Mouse (Mus musculus) embryonic facial prominence, embryonic 11.5 days (tissue): ENCODE data around the gene Opcml. TPM values are rescaled to one million over a fixed set of nuclear protein-coding genes. Genes with fewer than 3 reads are reported as not detected.

ENCODE experiments used
- ATAC-seq: fragments of 200-750 bp; cut with Nextera tagmentation; replicated peaks from 2 replicates; pipeline ENCODE4 v1.8.0; 2017; ENCODE audit warnings: low read depth; ENCODE audit not compliant: insufficient number of reproducible peaks, low FRiP score, low TSS enrichment
- DNase-seq: peaks from one replicate; pipeline ENCODE4 v3.0.0-alpha.2; 2015; ENCODE audit warnings: low spot score
- H3K27ac ChIP-seq: fragments of 300-500 bp; sonication (generic); replicated peaks from 2 replicates; pipeline ENCODE4 v1.5.1; 2014; ENCODE audit warnings: mild to moderate bottlenecking, low read depth, low read length, control low read depth
- H3K27me3 ChIP-seq: fragments of 300-500 bp; sonication (generic); 2 replicates; pipeline ENCODE4 v1.6.1; 2014; ENCODE audit warnings: mild to moderate bottlenecking, low read length, moderate library complexity, mixed read lengths; ENCODE audit not compliant: control insufficient read depth, insufficient read depth
- H3K36me3 ChIP-seq: fragments of 300-500 bp; sonication (generic); replicated peaks from 2 replicates; pipeline ENCODE4 v1.6.1; 2014; ENCODE audit warnings: low read depth, mild to moderate bottlenecking, low read length, moderate library complexity, mixed read lengths; ENCODE audit not compliant: control insufficient read depth, insufficient read depth
- H3K4me1 ChIP-seq: fragments of 300-500 bp; sonication (generic); 2 replicates; pipeline ENCODE4 v1.6.1; 2014; ENCODE audit warnings: low read length, mixed read lengths; ENCODE audit not compliant: control insufficient read depth, insufficient read depth
- H3K4me2 ChIP-seq: fragments of 300-500 bp; sonication (generic); 2 replicates; pipeline ENCODE4 v1.6.1; 2014; ENCODE audit warnings: low read depth, mild to moderate bottlenecking, control low read depth, low read length, moderate library complexity
- H3K4me3 ChIP-seq: fragments of 300-500 bp; sonication (generic); 2 replicates; pipeline ENCODE4 v1.5.1; 2014; ENCODE audit warnings: low read depth, low read length, control low read depth
- H3K9ac ChIP-seq: fragments of 300-500 bp; sonication (generic); replicated peaks from 2 replicates; pipeline ENCODE4 v1.6.1; 2014; ENCODE audit warnings: mild to moderate bottlenecking, control low read depth, low read length
- H3K9me3 ChIP-seq: fragments of 300-500 bp; sonication (generic); replicated peaks from 2 replicates; pipeline ENCODE4 v1.6.1; 2016; ENCODE audit warnings: mild to moderate bottlenecking, low read length, inconsistent platforms, mixed read lengths; ENCODE audit not compliant: control insufficient read depth
- WGBS: fragments of 180-500 bp; shearing (Covaris S2); extraction: QIAGEN DNeasy Blood & Tissue Kit; methylation state at CpG from one replicate; pipeline ENCODE4 v1.1.7; 2014; 5-methylcytosine and 5-hydroxymethylcytosine counted together
- polyA plus RNA-seq: library from polyadenylated mRNA; unstranded; fragments of >200 nt; fragmentation: Nextera tagmentation; extraction: Ambion mirVana; gene quantifications from 2 replicates; pipeline ENCODE4 v1.2.1, GENCODE M21; 2014

The Opcml gene
- polyA plus RNA-seq, 1 experiment from 2014 or later: 2.3 TPM

- no peak for DNase-seq
- no peaks in the 10 kb centered on the region for H3K9me3 ChIP-seq
- H3K27me3 ChIP-seq: no peaks in the 10 kb centered on the region
- H3K9ac ChIP-seq: no peak overlapping the region
- 18% methylated on average over 2 of the region's 2 CpGs for WGBS
- no peak overlapping the region for H3K4me2 ChIP-seq
- no peak overlapping the region for H3K4me3 ChIP-seq
- no peak for ATAC-seq
- no peaks in the 10 kb centered on the region for H3K36me3 ChIP-seq
- no peaks in the 10 kb centered on the region for H3K4me1 ChIP-seq
- H3K27ac ChIP-seq: no peak overlapping the region
Observed at GRCm38 (mm10) chr9:28136614-28137013, 346.0 kb downstream of the Opcml start.

GRCm38 (mm10) chr9:28139957-28140597, 349.5 kb downstream of the Opcml start:
- Histone ChIP-seq H3K27ac (no peak overlapping the region), H3K4me3 (no peak overlapping the region), H3K4me1 (no peaks in the 10 kb centered on the region), H3K4me2 (no peak overlapping the region), H3K9ac (no peak overlapping the region), H3K9me3 (no peaks in the 10 kb centered on the region), H3K36me3 (no peaks in the 10 kb centered on the region), H3K27me3 (no peaks in the 10 kb centered on the region)
- 84% methylated on average over 12 of the region's 12 CpGs for WGBS
- ATAC-seq (no peak), DNase-seq (no peak)

DNA sequence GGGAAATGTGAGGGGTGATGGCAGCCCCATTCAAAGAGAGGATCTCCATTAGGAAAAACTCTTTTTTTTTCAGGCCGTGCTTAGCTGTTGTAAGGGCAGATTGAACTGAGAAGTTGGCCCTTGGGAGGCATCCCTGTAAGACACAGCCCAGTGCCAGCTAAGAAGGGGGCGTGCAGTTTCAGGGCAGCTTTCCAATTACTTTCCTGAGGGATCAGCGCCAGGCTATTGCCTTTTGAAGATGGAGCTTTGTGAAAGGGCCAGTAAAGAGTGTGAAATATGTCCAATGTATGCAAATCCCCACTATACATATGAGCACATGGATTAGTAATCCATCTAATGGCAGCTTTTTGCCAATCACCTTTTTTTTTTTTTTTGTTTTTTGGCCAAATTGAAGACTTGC, 358.9 kb downstream of the Opcml start:
- WGBS: 79% methylated on average over 3 of the region's 3 CpGs

DNA sequence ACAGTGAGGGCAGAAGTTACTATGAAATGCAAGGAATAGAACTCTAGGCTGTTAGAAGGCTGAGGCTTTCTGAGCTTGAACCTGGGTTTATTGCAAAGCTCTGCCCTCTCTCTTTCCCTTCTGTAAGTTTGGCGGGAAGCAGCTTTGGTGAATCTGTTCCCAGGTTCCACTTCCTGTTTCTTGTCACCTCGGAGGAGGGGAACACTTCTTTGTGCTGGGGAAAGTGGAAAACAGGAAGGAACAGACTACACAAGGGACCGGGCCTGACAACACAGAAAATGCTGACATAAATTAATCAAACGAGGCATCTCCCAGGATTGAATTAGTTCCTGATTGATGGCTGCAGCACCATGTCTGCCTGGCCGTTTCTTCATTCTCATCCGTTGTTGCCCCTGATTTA, 363.2 kb downstream of the Opcml start:
- no peaks in the 10 kb centered on the region for H3K4me1 ChIP-seq
- no peak overlapping the region for H3K4me3 ChIP-seq
- ATAC-seq (no peak), DNase-seq (no peak)
- H3K9ac ChIP-seq: no peak overlapping the region
- 57% methylated on average over 6 of the region's 6 CpGs for WGBS
- H3K27ac ChIP-seq: no peak overlapping the region
- no peaks in the 10 kb centered on the region for H3K9me3 ChIP-seq
- no peaks in the 10 kb centered on the region for H3K36me3 ChIP-seq
- no peak overlapping the region for H3K4me2 ChIP-seq
- H3K27me3 ChIP-seq: no peaks in the 10 kb centered on the region

More for the DNA sequence above, 358.9 kb downstream of the Opcml start:
- ATAC-seq: no peak
- Histone ChIP-seq H3K4me1 (no peaks in the 10 kb centered on the region), H3K4me2 (no peak overlapping the region), H3K9ac (no peak overlapping the region), H3K36me3 (no peaks in the 10 kb centered on the region), H3K27ac (no peak overlapping the region), H3K4me3 (no peak overlapping the region), H3K27me3 (no peaks in the 10 kb centered on the region), H3K9me3 (no peaks in the 10 kb centered on the region)
- DNase-seq: no peak

DNA sequence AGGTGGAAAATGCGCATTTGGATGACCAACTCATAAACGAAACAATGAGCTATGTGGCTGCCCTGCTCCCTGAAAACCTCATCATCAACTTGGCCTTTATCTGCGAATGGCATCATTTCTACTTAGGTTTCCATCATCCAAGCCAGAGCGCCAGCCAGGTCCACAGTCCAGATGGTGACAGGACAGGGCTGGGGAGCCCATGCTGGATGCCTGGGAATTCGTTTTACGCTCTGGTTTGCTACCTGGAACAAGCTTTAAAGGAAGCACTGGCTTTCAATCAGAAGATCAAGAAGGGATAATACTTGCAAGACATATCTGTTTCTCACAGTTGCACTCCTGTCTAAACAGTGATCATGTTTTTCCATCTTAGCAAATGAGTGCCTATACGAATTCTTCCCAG, 366.5 kb downstream of the Opcml start:
- WGBS: 89% methylated on average over 7 of the region's 7 CpGs
- no peak overlapping the region for H3K27ac ChIP-seq
- no peaks in the 10 kb centered on the region for H3K36me3 ChIP-seq
- H3K9me3 ChIP-seq: no peaks in the 10 kb centered on the region
- no peak for ATAC-seq
- no peak overlapping the region for H3K9ac ChIP-seq
- no peaks in the 10 kb centered on the region for H3K27me3 ChIP-seq
- no peak overlapping the region for H3K4me3 ChIP-seq
- no peak overlapping the region for H3K4me2 ChIP-seq
- no peaks in the 10 kb centered on the region for H3K4me1 ChIP-seq
- DNase-seq: no peak

- no peaks in the 10 kb centered on the region for H3K27me3 ChIP-seq
- no peak overlapping the region for H3K27ac ChIP-seq
- no peaks in the 10 kb centered on the region for H3K9me3 ChIP-seq
- no peak for ATAC-seq
- no peaks in the 10 kb centered on the region for H3K4me1 ChIP-seq
- DNase-seq: no peak
- no peak overlapping the region for H3K4me2 ChIP-seq
- WGBS: 94% methylated on average over 1 of the region's 1 CpGs
- H3K4me3 ChIP-seq: no peak overlapping the region
- H3K36me3 ChIP-seq: no peaks in the 10 kb centered on the region
- H3K9ac ChIP-seq: no peak overlapping the region
Observed at GRCm38 (mm10) chr9:28160953-28161352, 370.4 kb downstream of the Opcml start.

DNA sequence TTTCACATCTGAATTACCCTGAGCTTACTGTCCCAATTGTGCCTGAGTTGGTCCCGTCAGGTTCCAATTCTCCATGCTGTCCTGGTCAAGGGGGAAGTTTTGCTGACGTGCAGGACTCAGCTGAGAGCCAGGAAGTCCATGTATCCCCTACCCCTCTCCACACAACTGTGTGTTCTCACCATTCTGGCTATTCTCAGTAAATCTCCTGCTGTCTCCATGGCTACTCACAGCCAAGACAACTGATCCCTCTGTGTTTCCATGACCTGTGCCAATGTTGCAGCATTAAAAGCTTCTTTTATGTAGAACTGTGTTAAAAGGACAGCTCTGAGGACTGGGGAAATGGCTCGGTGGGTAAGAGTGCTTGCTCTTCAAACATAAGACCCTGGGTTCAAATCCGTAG, 373.4 kb downstream of the Opcml start:
- no peaks in the 10 kb centered on the region for H3K36me3 ChIP-seq
- WGBS: 50% methylated on average over 4 of the region's 4 CpGs
- H3K9me3 ChIP-seq: no peaks in the 10 kb centered on the region
- H3K4me3 ChIP-seq: no peak overlapping the region
- H3K27ac ChIP-seq: no peak overlapping the region
- no peak overlapping the region for H3K4me2 ChIP-seq
- H3K27me3 ChIP-seq: no peaks in the 10 kb centered on the region
- no peaks in the 10 kb centered on the region for H3K4me1 ChIP-seq
- DNase-seq (no peak), ATAC-seq (no peak)
- no peak overlapping the region for H3K9ac ChIP-seq

- H3K4me1 ChIP-seq: no peaks in the 10 kb centered on the region
- H3K9ac ChIP-seq: no peak overlapping the region
- H3K27ac ChIP-seq: no peak overlapping the region
- H3K36me3 ChIP-seq: no peaks in the 10 kb centered on the region
- DNase-seq (peak; percentile 67), ATAC-seq (no peak)
- H3K4me2 ChIP-seq: no peak overlapping the region
- WGBS: 7% methylated on average over 6 of the region's 6 CpGs
- H3K4me3 ChIP-seq: no peak overlapping the region
- no peaks in the 10 kb centered on the region for H3K27me3 ChIP-seq
- no peaks in the 10 kb centered on the region for H3K9me3 ChIP-seq
Observed at GRCm38 (mm10) chr9:28171890-28172289, 381.3 kb downstream of the Opcml start.
